Mouse (Mus musculus) liver, embryonic 15.5 days (tissue): ENCODE measurements around the gene Bach2. TPM values are rescaled to one million over a fixed set of nuclear protein-coding genes. Genes with fewer than 3 reads are reported as not detected.

Experiments used
- ATAC-seq: fragments of 200-750 bp; cut with Nextera tagmentation; 2 replicates; pipeline ENCODE4 v1.8.0; 2017; ENCODE audit warnings: moderate number of reproducible peaks, mild to moderate bottlenecking, moderate library complexity; ENCODE audit not compliant: insufficient read depth
- H3K27ac ChIP-seq: fragments of 300-500 bp; sonication (generic); replicated peaks from 2 replicates; pipeline ENCODE4 v1.5.1; 2015; ENCODE audit warnings: mild to moderate bottlenecking, inconsistent platforms
- H3K27me3 ChIP-seq: fragments of 300-500 bp; sonication (generic); 2 replicates; pipeline ENCODE4 v1.6.1; 2015; ENCODE audit warnings: mild to moderate bottlenecking, inconsistent platforms
- H3K36me3 ChIP-seq: fragments of 300-500 bp; sonication (generic); replicated peaks from 2 replicates; pipeline ENCODE4 v1.6.1; 2015; ENCODE audit warnings: moderate library complexity, mild to moderate bottlenecking, inconsistent platforms
- H3K4me1 ChIP-seq: fragments of 300-500 bp; sonication (generic); replicated peaks from 2 replicates; pipeline ENCODE4 v1.6.1; 2015; ENCODE audit warnings: inconsistent platforms
- H3K4me2 ChIP-seq: fragments of 300-500 bp; sonication (generic); 2 replicates; pipeline ENCODE4 v1.6.1; 2015; ENCODE audit warnings: moderate library complexity, mild to moderate bottlenecking, inconsistent platforms
- H3K4me3 ChIP-seq: fragments of 300-500 bp; sonication (generic); replicated peaks from 2 replicates; pipeline ENCODE4 v1.5.1; 2015; ENCODE audit warnings: mild to moderate bottlenecking, inconsistent platforms
- H3K9ac ChIP-seq: fragments of 300-500 bp; sonication (generic); 2 replicates; pipeline ENCODE4 v1.6.1; 2015; ENCODE audit warnings: moderate library complexity, mild to moderate bottlenecking, inconsistent platforms
- H3K9me3 ChIP-seq: fragments of 300-500 bp; sonication (generic); replicated peaks from 2 replicates; pipeline ENCODE4 v1.6.1; 2016; ENCODE audit warnings: inconsistent platforms
- WGBS: fragments of 180-500 bp; shearing (Covaris S2); methylation state at CpG from one replicate; pipeline ENCODE4 v1.1.7; 2015; ENCODE audit warnings: mixed read lengths; ENCODE audit not compliant: insufficient replicate concordance; 5-methylcytosine and 5-hydroxymethylcytosine counted together
- polyA plus RNA-seq: library from polyadenylated mRNA; unstranded; fragments of >200 nt; fragmentation: Nextera tagmentation; extraction: Ambion mirVana; gene quantifications from 2 replicates; pipeline ENCODE4 v1.2.1, GENCODE M21; 2015

The Bach2 gene
- polyA plus RNA-seq, 1 experiment from 2014 or later: 1.6 TPM

GRCm38 (mm10) chr4:32318608-32319007 is 80.0 kb downstream of the Bach2 start:
- H3K9me3 ChIP-seq: no peaks in the 10 kb centered on the region
- H3K27ac ChIP-seq: no peak overlapping the region
- H3K4me1 ChIP-seq: 0 out of 2 replicates have a peak, but pooled peaks cover 5% of the 10 kb centered on the region
- no peak overlapping the region for H3K4me3 ChIP-seq
- WGBS: 77% methylated on average over 1 of the region's 1 CpGs
- no peak overlapping the region for H3K4me2 ChIP-seq
- no peak for ATAC-seq
- no peaks in the 10 kb centered on the region for H3K27me3 ChIP-seq
- H3K36me3 ChIP-seq: no peaks in the 10 kb centered on the region
- no peak overlapping the region for H3K9ac ChIP-seq

DNA sequence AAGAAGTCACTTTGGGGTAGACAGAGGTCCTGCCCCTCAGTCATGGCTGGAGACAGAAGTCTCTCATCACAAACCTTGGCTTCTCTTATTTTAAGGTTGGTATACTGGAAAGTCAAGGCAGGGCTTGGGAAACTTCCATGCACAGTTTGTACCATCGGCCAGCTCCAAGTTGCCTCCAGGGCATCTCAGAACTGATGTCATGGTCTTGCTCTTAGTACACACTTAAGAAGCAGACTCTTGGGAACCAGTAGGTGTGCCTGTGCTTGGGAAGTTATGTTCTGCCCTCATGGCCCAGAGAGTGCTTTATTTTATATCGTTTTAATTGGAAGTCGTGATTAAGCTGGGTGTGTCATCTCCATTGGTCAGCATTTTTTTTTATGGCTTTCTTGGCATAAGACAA is 80.7 kb downstream of the Bach2 start:
- H3K27ac ChIP-seq: no peak overlapping the region
- H3K36me3 ChIP-seq: no peaks in the 10 kb centered on the region
- H3K4me2 ChIP-seq: no peak overlapping the region
- no peaks in the 10 kb centered on the region for H3K9me3 ChIP-seq
- ATAC-seq: no peak
- H3K4me1 ChIP-seq: 0 out of 2 replicates have a peak, but pooled peaks cover 5% of the 10 kb centered on the region
- no peaks in the 10 kb centered on the region for H3K27me3 ChIP-seq
- 70% methylated on average over 3 of the region's 3 CpGs for WGBS
- H3K4me3 ChIP-seq: no peak overlapping the region
- H3K9ac ChIP-seq: no peak overlapping the region

DNA sequence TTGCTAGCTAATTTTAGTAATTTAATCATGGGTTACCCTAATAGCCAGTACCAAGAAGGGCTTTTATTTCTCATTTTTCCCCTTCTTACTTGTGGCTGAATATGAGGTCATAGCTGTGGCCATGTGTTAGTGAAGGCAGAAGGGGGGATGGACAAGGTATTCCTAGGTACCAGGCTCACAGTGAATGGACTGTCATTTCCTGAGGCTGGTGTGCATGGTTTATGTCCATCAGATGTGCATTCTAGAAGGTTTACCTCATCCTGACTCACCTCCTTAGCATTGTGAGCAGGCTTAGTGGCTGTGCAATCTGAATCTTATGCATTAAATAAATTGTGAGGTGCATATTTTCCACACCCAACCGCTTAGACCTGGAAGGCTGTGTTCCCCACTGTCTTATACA is 81.4 kb downstream of the Bach2 start:
- Histone ChIP-seq H3K27me3 (no peaks in the 10 kb centered on the region), H3K4me1 (0 out of 2 replicates have a peak, but pooled peaks cover 5% of the 10 kb centered on the region), H3K27ac (no peak overlapping the region), H3K36me3 (no peaks in the 10 kb centered on the region), H3K4me3 (no peak overlapping the region), H3K4me2 (no peak overlapping the region), H3K9ac (no peak overlapping the region), H3K9me3 (no peaks in the 10 kb centered on the region)
- ATAC-seq: no peak
- WGBS: 73% methylated on average over 1 of the region's 1 CpGs

DNA sequence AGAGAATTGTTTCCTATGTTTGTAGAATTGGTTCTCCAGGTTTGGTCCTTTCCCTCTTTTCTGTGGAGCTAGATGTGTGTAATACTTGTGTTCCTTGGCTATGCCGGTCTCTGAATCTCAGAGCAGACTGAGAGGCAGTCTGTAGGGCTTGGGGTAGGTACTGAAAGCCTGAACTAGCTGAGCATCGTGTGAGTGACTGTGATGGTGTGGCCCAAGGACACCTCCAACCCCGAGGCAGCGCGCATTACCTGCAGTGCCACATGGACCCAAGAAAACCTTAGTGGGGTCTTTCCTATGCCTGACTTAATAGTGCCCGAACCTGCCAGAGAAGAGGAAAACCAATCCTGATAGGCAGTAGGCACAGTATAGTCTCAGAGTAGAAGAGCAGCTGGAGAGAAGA is 85.5 kb downstream of the Bach2 start:
- Histone ChIP-seq H3K9me3 (no peaks in the 10 kb centered on the region), H3K27me3 (no peaks in the 10 kb centered on the region), H3K4me3 (no peak overlapping the region), H3K27ac (no peak overlapping the region), H3K9ac (no peak overlapping the region), H3K36me3 (no peaks in the 10 kb centered on the region), H3K4me2 (no peak overlapping the region), H3K4me1 (no peaks in the 10 kb centered on the region)
- WGBS: 79% methylated on average over 6 of the region's 6 CpGs
- no peak for ATAC-seq

GRCm38 (mm10) chr4:32324967-32325366 is 86.4 kb downstream of the Bach2 start:
- Histone ChIP-seq H3K4me3 (no peak overlapping the region), H3K27ac (no peak overlapping the region), H3K9ac (no peak overlapping the region), H3K36me3 (no peaks in the 10 kb centered on the region), H3K4me1 (no peaks in the 10 kb centered on the region), H3K27me3 (no peaks in the 10 kb centered on the region), H3K9me3 (no peaks in the 10 kb centered on the region), H3K4me2 (no peak overlapping the region)
- ATAC-seq: no peak
- WGBS: 64% methylated on average over 4 of the region's 4 CpGs

DNA sequence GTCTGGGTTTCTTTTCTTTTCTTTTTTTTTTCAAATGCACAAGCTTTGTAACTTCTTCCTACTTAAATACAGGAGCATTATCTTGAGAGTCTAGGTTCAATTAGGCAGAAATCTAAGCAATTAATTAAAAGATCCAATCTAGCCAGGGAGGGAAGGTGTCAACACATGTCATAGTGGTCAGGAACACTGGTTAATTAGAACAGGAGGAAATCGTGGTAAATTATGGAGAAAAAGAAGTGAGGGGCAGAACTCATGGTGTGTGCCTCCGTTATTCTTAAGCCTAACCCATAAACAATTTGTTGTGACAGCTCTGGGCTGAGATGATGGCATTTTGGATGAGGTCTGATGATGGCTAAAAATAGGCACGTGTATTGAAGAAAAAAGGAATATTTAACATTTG is 87.0 kb downstream of the Bach2 start:
- ATAC-seq: no peak
- H3K9me3 ChIP-seq: no peaks in the 10 kb centered on the region
- no peak overlapping the region for H3K4me3 ChIP-seq
- H3K36me3 ChIP-seq: no peaks in the 10 kb centered on the region
- H3K27ac ChIP-seq: no peak overlapping the region
- H3K9ac ChIP-seq: no peak overlapping the region
- WGBS: 44% methylated on average over 3 of the region's 3 CpGs
- no peaks in the 10 kb centered on the region for H3K27me3 ChIP-seq
- no peak overlapping the region for H3K4me2 ChIP-seq
- H3K4me1 ChIP-seq: peaks cover under 1% of the 10 kb centered on the region

GRCm38 (mm10) chr4:32326279-32326678 is 87.7 kb downstream of the Bach2 start:
- Histone ChIP-seq H3K27me3 (no peaks in the 10 kb centered on the region), H3K9me3 (no peaks in the 10 kb centered on the region), H3K9ac (no peak overlapping the region), H3K36me3 (no peaks in the 10 kb centered on the region), H3K4me3 (no peak overlapping the region), H3K4me1 (peaks cover 6% of the 10 kb centered on the region), H3K27ac (no peak overlapping the region), H3K4me2 (no peak overlapping the region)
- WGBS: 47% methylated on average over 10 of the region's 10 CpGs
- ATAC-seq: no peak

GRCm38 (mm10) chr4:32326860-32327259 is 88.3 kb downstream of the Bach2 start:
- Histone ChIP-seq H3K4me2 (no peak overlapping the region), H3K36me3 (no peaks in the 10 kb centered on the region), H3K4me3 (no peak overlapping the region), H3K27ac (no peak overlapping the region), H3K4me1 (peaks cover 6% of the 10 kb centered on the region), H3K9ac (no peak overlapping the region), H3K9me3 (no peaks in the 10 kb centered on the region), H3K27me3 (no peaks in the 10 kb centered on the region)
- 68% methylated on average over 3 of the region's 3 CpGs for WGBS
- no peak for ATAC-seq

DNA sequence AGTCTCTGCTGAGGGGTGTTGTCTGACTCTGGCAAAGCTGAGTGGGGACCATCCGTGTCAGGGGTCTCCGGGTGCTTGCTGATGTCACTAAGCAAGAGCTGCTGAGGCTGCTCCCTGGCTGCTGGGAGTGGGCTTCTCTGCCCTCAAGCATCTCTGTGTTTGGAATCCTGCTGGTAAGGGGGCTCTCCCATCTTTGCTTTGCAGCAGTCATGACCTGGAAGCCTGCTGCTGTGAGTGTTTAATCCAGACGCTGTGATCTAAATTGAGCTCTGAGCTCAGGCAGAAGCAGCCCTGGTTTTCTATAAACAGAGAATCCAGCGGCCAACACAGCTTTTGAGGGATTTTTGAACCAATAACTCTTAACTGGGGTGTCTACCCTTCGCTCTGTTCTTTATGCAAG is 89.0 kb downstream of the Bach2 start:
- Histone ChIP-seq H3K4me3 (no peak overlapping the region), H3K9ac (no peak overlapping the region), H3K27ac (no peak overlapping the region), H3K4me1 (peaks cover 6% of the 10 kb centered on the region), H3K36me3 (no peaks in the 10 kb centered on the region), H3K9me3 (no peaks in the 10 kb centered on the region), H3K27me3 (no peaks in the 10 kb centered on the region), H3K4me2 (no peak overlapping the region)
- ATAC-seq: no peak
- WGBS: 54% methylated on average over 5 of the region's 5 CpGs

GRCm38 (mm10) chr4:32328561-32328960 is 90.0 kb downstream of the Bach2 start:
- ATAC-seq: no peak

GRCm38 (mm10) chr4:32330584-32331314 is 92.1 kb downstream of the Bach2 start:
- 31% methylated on average over 8 of the region's 8 CpGs for WGBS
- ATAC-seq: no peak; the same call in 1 of the 2 replicates
- no peak overlapping the region for H3K4me3 ChIP-seq
- no peaks in the 10 kb centered on the region for H3K36me3 ChIP-seq
- H3K9ac ChIP-seq: no peak overlapping the region
- peaks cover 6% of the 10 kb centered on the region for H3K4me1 ChIP-seq
- H3K27ac ChIP-seq: no peak overlapping the region; the same call in 1 of the 2 replicates
- no peaks in the 10 kb centered on the region for H3K9me3 ChIP-seq
- H3K27me3 ChIP-seq: no peaks in the 10 kb centered on the region
- H3K4me2 ChIP-seq: no peak overlapping the region

More at GRCm38 (mm10) chr4:32328561-32328960, 90.0 kb downstream of the Bach2 start:
- 45% methylated on average over 2 of the region's 2 CpGs for WGBS
- Histone ChIP-seq H3K4me2 (no peak overlapping the region), H3K4me1 (peaks cover 6% of the 10 kb centered on the region), H3K9ac (no peak overlapping the region), H3K36me3 (no peaks in the 10 kb centered on the region), H3K27ac (no peak overlapping the region), H3K4me3 (no peak overlapping the region), H3K9me3 (no peaks in the 10 kb centered on the region), H3K27me3 (no peaks in the 10 kb centered on the region)

DNA sequence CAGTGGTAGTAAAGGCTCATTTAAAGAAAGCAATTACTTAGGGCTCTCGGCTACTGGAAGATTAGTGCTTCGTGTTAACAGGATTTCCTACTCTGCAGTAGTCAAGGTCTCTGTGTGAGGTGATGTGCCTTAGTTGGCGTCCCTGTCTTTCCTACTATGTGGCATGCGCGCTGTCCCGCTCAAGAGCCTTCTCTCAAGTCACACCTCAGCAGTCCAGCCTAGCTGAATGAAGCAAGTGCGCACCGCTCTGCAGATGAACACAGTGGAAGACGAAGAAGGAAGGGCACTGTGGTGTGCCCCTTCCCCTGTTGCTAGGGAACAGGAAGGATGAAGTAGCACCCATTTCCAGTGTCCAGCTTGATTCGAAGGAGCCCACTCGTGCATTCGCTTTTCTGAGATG is 93.4 kb downstream of the Bach2 start:
- ATAC-seq: no peak
- WGBS: 79% methylated on average over 12 of the region's 12 CpGs
- Histone ChIP-seq H3K9ac (no peak overlapping the region), H3K27me3 (no peaks in the 10 kb centered on the region), H3K36me3 (no peaks in the 10 kb centered on the region), H3K4me2 (no peak overlapping the region), H3K27ac (no peak overlapping the region), H3K4me3 (no peak overlapping the region), H3K9me3 (no peaks in the 10 kb centered on the region), H3K4me1 (peaks cover 17% of the 10 kb centered on the region)
